Mouse (Mus musculus): ENCODE measurements around the gene Mcfd2. TPM values are rescaled to one million over a fixed set of nuclear protein-coding genes. Genes with fewer than 3 reads are reported as not detected.

Mcfd2 gene
- total RNA-seq, 1 experiment from 2014 or later: 69.6 TPM

DNA sequence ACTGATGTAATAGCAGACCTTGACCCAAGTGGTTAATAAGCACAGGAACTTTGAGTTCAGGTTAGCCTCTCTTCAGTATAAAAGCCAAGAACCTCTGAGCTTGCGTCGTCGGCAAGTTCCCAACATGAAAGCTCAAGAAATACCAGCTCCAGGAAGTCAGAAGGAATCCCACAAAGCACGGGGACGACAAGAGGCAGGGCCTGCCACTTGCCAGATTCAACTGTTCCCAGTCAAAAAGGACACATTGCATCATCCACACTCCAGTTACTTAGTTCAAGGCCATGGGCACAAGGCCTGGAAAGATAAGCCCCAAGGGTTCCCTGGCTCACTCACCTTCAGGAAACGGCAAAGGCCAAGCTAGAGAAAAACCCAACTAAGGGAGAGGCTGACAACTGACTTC is 2.3 kb downstream of the Mcfd2 start:
- no peak for ATAC-seq (ENCODE audit: extremely low read depth, insufficient number of reproducible peaks, low FRiP score, poor library complexity, severe bottlenecking)

DNA sequence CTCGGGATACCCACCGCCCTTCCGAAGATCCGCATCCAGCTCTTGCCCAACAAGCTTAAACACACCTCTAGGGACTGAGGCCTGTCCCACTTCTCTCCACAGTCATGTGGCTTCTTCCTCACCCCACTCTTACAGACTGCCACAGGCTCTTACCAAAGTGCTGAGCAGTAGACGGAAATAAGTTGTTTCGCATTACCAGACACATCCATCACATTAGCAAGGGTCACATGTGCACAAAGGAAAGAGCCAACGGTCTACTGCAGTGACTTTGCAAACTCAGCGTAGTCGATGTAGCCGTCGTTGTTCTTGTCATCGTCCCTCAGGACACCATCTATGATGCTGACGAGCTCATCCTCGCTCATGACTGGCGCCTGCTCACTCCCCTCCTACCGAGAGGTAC is 10.1 kb downstream of the Mcfd2 start:
- peak; percentile 48 for ATAC-seq (ENCODE audit: extremely low read depth, insufficient number of reproducible peaks, low FRiP score, poor library complexity, severe bottlenecking)

DNA sequence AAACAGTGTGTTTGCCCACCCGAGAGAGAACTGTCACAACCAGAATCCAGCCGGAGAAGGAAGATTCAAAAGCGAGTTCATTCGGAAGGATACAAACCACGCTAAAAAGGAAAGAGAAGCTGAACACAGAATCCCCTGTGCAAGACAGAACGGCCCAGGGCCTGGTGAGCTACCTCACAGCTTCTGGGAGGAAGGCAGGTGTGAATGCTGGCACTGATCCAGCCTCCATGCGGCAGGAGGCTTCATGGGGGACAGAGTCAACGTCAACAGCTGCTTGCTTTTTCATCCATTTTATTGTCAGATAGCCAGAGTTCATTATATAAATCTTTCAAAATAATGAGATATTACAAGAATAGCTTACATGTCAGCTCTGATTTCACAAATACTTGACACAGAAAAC is 11.4 kb downstream of the Mcfd2 start:
- ATAC-seq (ENCODE audit: extremely low read depth, insufficient number of reproducible peaks, low FRiP score, poor library complexity, severe bottlenecking): no peak

DNA sequence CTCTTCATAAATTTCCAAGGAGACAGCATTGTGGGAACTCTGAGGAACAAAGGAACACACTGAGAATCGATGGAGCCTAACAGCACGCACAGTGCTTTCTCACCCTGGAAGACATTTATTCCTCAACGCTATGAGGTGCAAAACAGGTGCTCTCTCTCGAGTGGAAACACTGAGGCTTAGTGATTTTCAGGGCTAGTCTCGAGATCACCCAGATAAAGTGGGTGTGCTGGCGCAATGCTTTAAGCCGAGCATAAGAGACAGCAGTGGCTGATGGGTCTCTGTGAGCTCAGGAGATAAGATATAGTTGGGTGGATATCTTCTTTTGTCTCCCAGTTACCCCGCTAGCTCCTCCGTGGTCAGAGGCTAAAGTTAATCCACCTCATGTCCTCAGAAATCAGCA is 19.6 kb downstream of the Mcfd2 start:
- ATAC-seq (ENCODE audit: extremely low read depth, insufficient number of reproducible peaks, low FRiP score, poor library complexity, severe bottlenecking): no peak

DNA sequence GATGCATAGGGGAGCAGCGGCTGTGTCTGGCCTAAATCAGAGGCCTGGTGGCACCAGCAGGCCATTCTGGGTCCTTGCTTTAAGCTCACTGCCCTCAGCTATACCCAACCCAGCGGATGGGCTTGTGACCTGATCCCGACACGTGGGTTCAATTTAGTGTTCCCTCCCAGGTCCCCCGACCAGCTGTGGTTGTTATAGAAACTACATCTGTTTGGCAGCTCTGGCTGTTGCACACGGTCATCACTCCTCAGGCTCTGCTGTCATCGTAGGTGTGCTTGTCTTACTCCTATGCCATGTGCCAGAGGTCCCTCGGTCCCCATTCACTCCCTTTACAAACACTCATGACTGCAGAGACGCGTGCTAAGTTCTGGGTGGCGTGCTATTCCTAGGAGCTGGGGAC is 27.9 kb downstream of the Mcfd2 start:
- ATAC-seq (ENCODE audit: extremely low read depth, insufficient number of reproducible peaks, low FRiP score, poor library complexity, severe bottlenecking): no peak

DNA sequence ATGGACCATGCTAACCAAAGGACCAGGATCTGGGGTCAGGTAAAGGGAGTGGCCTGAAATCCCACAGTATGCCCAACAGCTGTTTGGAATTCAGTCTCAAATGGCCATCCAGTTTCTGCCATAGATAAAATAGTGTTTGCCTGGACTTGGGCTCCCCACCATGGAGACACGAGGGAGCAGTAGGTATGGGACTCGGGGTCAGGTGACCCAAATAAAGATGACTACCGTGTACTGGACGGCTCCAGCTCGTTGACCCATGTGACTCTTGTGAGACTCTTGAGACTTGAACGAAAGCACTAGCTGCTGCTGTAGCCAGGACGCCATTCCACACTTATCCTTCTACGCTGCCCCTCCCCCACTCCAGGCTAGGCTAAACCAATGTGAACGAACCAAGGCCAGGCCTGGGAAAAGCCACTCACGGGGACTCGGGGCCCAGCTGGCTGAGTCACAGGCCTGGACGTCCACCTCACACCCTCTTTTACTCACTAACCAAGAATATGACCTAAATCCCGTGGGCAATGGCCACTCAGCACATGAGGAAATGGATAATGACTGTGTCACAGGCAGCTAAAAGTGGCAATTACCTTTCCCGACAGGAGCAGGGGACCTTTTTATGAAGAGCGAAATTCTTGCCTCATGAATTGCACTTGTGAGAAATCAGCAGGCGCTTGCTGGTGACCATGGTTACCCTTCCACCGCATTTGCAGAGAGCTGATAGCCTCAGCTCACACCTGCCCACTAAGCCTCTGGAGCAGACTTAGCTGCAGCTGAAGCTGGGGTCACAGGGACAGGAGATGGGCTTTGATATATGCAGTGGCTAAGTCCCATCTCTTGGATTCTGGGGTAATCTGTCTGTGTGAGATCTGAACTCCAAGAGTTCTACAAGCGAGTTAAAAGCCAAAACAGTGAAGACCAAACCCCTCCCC is 28.7 kb downstream of the Mcfd2 start:
- ATAC-seq (ENCODE audit: extremely low read depth, insufficient number of reproducible peaks, low FRiP score, poor library complexity, severe bottlenecking): no peak

DNA sequence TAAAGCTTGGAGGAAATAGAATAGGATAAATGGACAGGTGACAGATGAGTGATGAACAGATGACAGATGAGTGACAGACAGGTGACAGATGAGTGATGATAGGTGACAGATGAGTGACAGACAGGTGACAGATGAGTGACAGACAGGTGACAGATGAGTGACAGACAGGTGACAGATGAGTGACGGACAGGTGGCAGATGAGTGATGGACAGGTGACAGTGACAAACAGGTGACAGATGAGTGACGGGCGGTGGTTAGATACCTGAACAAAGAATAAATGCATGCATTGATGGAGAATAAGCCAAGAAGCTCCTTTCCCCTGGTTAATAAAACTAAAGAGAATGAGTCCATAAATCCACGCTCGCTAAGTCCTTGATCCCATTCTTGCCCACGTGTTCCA is 30.7 kb downstream of the Mcfd2 start:
- no peak for ATAC-seq (ENCODE audit: extremely low read depth, insufficient number of reproducible peaks, low FRiP score, poor library complexity, severe bottlenecking)

DNA sequence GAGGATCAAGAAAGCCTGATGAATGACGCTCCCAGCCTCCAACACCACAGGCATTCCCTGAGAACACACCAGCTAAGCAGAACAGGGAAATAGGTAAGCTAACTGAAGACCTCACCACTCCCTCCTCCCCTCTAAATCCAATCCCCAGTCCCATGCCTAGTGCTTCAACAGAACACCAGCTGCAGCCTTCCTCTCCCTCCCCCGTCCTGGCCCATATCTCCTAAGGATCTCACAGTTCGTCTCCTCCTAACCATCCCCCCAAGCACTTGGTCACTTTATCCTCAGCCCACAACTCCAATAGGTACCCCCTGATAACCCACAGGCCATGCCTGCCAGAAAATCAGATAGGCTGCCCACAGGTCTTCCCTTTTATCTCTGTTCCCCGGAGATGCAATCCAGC is 37.9 kb downstream of the Mcfd2 start:
- ATAC-seq (ENCODE audit: extremely low read depth, insufficient number of reproducible peaks, low FRiP score, poor library complexity, severe bottlenecking): no peak

DNA sequence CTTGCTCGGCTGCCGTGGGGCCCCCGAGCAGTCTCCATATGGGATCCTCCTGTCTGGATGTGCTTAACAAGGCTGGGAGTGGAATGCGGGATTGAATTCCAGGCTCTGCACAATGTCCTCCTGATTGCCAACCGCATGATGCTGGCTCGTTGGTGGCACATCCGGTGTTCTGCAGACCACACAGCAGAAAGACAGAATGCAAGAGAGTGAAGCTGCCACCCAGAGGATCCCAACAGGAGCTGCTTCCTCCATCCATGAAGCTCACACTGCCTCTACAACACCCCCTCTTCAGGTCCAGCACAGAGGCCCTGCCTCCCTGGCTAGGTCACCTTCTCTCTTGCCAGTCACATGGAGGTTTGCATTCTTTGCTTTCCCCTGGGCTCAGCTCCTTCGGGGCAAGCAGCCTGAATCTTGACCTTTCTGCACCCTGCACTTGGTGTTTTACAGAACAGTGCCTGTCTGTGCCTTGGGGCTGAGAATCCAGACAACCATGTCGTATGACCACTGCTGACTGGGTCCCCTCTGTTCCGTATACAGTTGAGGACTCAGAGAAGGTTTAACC is 39.6 kb downstream of the Mcfd2 start:
- no peak for ATAC-seq (ENCODE audit: extremely low read depth, insufficient number of reproducible peaks, low FRiP score, poor library complexity, severe bottlenecking)

DNA sequence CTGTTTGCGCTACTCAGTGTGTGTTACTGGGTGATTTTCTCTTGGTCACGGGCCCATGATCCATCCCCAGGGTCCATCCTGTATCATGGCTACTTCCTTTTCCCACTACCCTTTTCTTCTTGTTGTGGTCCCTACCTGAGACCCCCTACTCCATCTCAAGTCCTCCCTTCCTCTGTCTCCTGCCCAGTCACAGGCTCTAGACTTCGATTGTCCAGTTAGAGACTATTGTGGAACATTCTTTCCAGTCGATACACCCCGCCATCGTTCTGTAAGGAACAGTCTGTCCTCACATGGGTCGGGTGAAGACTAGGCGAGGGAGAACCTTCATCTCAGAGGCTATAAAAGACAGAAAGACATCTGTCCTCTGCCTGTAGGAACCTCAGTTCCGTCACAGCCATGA is 40.4 kb downstream of the Mcfd2 start:
- ATAC-seq (ENCODE audit: extremely low read depth, insufficient number of reproducible peaks, low FRiP score, poor library complexity, severe bottlenecking): no peak

DNA sequence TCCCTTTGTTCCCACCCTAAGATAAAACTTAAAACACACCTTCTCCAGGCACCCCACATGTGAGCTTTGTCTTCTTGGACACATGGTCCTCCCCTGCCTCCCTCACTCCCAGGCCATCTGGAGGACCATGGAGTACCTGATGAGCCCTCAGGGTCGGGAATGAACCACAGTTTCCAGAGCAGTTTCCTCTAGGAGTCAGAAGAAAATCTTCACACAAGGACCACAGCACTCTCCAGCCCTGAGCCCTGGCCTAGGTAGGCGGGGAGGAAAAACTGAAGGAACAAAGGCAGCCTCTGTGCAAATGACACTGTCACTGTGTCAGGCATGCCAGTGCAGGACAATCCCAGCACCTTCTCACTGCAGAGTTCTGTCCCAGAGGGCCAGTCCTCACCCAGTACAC is 41.3 kb downstream of the Mcfd2 start:
- 0 out of 2 replicates have a peak, but pooled peaks have one; percentile 10 for ATAC-seq (ENCODE audit: extremely low read depth, insufficient number of reproducible peaks, low FRiP score, poor library complexity, severe bottlenecking)

DNA sequence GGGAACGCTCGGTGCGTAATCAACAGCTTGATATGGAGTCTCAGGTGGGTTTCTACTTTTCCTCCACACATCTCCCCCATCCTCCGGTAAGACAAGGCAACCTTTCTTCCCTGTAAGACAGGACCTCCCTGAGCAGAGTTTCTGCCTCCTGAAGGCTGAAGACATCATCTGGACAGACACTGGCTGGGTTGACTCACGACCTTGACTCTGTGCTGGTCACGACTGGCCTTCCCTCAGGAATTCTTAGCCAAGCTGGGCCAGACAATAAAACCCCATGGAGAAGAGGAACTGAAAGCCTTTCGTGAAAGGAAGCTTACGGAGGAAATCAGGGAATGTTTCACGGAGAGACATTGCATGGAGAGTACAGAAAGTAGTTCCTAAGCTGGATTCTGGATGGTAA is 46.3 kb downstream of the Mcfd2 start:
- ATAC-seq (ENCODE audit: extremely low read depth, insufficient number of reproducible peaks, low FRiP score, poor library complexity, severe bottlenecking): no peak

DNA sequence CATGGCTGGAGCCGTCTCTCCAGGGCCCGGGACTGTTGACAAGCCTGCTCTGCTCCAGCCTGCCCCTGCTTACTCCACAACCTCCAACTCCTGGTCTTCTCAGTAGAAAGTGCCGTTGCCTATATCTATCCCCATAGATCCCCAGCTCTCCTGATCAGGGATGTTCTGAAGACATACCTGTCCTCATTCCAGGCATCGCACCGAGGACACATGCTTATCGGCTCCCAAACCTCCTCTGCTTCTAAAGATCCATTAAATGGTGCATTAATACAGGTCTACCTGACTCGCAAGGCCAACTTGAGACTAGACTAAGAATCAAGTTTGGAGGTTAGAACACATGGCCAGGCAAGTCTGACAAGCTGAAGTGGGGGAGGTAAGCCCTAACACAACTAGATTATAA is 51.2 kb downstream of the Mcfd2 start:
- ATAC-seq (ENCODE audit: extremely low read depth, insufficient number of reproducible peaks, low FRiP score, poor library complexity, severe bottlenecking): no peak

DNA sequence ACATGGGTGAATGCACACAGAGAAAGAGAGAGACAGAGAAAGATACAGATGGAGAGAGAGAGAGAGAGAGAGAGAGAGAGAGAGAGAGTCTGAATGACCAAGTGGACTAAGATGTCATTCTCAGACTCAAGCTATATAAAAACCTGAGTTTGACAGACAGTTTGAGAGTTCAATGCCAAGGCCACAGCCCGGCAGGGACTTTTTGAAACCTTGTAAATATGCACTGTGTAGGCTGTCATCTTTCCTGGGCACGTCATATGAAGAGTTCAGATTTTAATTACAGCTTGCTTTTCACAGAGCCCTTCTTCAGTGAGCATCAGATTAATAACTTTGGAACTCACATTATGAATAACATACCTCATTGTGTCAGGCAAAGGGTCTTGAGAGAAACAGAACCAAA is 55.2 kb downstream of the Mcfd2 start:
- no peak for ATAC-seq (ENCODE audit: extremely low read depth, insufficient number of reproducible peaks, low FRiP score, poor library complexity, severe bottlenecking)

DNA sequence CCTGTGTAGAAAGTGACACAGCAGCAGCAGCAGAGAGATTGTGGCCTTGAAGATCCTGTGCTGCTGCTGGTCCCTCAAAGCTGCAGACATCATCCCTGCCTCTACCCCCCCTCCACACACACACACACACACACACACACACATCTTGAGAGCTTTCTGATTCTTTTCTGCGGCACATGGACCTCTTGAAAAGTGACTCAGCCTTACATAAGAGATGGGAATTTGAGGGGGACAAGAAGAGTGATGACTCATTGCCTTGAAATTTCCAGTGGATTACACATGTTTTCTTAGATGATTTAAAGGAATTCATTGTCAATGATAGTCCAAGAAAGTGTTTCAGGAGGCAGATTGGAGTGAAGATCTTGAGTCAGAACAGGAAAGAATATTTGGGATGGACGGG is 58.9 kb downstream of the Mcfd2 start:
- no peak for ATAC-seq (ENCODE audit: extremely low read depth, insufficient number of reproducible peaks, low FRiP score, poor library complexity, severe bottlenecking)

Other genes starting within 250 kb of the Mcfd2 start
- gene Pigf, start 240.5 kb downstream of the Mcfd2 start, total RNA-seq (2017): 11.5 and 11.9 TPM in 2 replicates
- 81.6 and 84.8 TPM in 2 replicates for gene Cript, start 240.4 kb downstream of the Mcfd2 start, total RNA-seq (2017)
- gene Socs5, start 158.3 kb downstream of the Mcfd2 start, total RNA-seq (2017): 10.9 and 11.2 TPM in 2 replicates
- 176 and 186 TPM in 2 replicates for gene Ttc7, start 17.0 kb upstream of the Mcfd2 start, total RNA-seq (2017)
- not detected in 2 replicates for gene Stpg4, start 161.8 kb upstream of the Mcfd2 start, total RNA-seq (2017)
- gene Calm2, start 181.0 kb upstream of the Mcfd2 start, total RNA-seq (2017): 741 and 816 TPM in 2 replicates

Data from neutrophil, adult 5-6 weeks (primary cell).